Mouse (Mus musculus) liver, postnatal 0 days (tissue): ENCODE data around the gene Rpf1.

ENCODE experiments used
- CTCF ChIP-seq: sonication (generic); IDR thresholded peaks from 2 replicates; pipeline ENCODE4 v1.5.1; 2016; ENCODE audit warnings: antibody characterized with exemption, low read depth
- EP300 ChIP-seq: IDR thresholded peaks from 2 replicates; pipeline ENCODE4 v1.6.1; 2016; ENCODE audit warnings: antibody characterized with exemption, low read depth, mild to moderate bottlenecking

DNA sequence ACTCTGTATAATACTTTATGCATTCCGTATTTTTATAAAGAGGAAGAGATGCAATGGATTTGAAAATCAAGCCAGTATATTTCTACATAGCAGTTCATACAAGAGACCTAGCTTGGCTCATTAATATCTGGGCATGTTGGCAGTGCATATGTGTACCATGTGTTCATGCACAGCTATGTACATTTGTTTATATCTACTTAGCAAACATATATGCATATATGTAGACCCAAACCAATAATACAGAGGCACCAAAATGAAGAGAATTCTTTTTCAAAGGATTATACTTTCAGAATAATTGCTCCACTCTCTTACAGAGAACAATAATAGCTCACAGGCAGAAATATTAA is 43.8 kb upstream of the Rpf1 start:
- TF ChIP-seq CTCF (no peak), EP300 (no peak)
